Mouse (Mus musculus): ENCODE measurements around the gene Alg3.

Alg3 gene

GRCm38 (mm10) chr16:20604705-20605104 is 6.8 kb downstream of the Alg3 start:
- DNase-seq (ENCODE audit: low spot score): no peak

DNA sequence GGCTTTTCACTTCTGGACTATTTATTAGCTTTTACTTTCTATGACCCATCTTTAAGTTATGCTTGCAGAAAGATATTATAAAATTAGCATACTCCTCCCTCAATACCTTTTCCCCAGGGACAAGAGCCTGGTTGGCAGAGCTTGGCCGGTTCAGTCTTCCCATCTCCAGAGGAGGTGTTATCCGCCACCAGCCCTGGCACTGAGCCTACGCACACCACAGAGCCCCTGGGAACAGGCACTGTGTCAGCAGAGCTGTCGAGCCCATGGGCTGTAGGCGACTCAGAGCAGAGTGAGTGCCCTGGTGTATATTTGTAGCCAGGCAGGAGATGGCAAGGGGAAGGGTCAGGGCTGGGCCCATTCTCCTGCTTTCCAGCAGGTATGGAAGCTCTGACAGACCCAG is 11.0 kb downstream of the Alg3 start:
- DNase-seq (ENCODE audit: low spot score): no peak

DNA sequence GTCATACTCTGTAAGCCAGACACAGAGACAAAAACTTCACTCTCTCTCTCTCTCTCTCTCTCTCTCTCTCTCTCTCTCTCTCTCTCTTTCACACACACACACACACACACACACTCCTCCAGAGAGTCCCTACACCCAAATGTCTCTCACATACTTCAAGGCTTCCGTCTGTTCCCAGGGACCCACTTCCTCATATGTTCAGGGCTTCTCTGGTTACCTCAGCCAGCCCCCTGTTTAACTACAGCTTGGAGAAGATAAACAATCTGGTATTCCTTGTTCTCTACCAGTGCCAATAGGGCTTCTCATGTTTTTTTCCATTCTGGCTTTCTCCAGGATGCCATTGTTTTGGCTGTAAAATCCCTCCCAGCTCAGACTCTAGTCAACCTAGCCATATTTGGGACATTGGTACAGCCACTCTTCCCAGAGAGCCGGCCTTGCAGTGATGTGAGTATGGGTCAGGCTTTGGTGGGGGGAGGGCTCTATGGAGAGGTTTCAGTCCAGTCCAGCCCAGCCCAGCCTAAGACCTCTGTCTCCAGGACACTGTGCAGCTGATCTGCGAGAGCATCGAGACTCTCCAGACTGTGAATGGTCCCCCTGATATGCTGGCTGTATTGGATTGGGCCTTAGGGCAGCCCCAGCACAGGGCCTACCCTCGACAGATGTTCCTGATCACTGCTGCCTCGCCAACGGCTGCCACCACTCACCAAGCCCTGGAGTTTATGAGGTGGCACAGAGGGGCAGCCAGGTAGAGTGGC is 14.7 kb downstream of the Alg3 start:
- no peak for DNase-seq (ENCODE audit: low spot score)

DNA sequence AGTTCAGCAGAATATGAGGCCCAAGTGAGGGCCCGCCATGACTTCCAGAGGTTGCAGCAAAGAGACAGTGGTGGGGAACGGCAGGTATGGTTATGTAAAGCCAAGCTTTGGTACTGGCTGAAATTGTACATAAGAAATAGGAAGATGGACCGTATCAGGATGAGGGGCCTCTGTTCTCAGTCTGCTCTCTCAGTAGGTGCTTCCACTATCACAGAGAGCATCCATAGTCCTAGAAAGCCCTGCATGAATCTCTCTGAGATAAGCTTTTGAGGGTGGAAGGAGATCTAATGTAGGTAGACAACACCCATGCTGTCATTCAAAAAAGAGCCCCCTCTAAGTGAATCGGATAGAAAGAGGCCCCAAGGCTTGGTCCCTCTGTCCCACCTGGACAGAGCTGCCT is 15.8 kb downstream of the Alg3 start:
- DNase-seq (ENCODE audit: low spot score): peak; percentile 17

DNA sequence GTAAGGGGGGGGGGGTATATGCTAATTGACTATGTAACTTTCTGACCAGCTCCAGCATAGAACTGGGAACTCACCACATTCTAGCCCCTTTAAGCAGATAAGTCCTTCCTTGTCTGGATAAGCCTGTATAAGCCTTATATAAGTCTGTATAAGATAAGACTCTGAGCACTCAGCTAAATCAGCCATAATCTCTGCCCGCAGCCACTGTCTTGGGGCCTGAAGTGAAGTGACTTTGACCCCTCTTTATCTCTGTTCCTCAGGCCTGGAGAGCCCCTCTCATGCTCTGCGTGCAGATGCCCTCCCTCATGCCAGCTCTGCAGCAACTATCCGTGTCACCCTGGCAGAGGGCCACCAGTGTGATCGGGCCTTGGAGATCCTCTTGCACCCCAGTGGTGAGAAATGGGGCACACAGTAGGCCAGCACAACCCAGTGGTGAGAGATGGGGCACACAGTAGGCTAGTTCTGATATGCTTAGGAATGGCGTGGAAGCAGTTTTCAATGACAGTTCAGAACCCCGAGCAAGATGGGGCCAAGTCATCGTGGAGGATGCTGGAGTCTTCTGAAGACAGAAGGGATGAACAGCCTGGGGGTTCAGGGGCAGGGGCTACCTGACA is 16.4 kb downstream of the Alg3 start:
- DNase-seq (ENCODE audit: low spot score): peak; percentile 53

DNA sequence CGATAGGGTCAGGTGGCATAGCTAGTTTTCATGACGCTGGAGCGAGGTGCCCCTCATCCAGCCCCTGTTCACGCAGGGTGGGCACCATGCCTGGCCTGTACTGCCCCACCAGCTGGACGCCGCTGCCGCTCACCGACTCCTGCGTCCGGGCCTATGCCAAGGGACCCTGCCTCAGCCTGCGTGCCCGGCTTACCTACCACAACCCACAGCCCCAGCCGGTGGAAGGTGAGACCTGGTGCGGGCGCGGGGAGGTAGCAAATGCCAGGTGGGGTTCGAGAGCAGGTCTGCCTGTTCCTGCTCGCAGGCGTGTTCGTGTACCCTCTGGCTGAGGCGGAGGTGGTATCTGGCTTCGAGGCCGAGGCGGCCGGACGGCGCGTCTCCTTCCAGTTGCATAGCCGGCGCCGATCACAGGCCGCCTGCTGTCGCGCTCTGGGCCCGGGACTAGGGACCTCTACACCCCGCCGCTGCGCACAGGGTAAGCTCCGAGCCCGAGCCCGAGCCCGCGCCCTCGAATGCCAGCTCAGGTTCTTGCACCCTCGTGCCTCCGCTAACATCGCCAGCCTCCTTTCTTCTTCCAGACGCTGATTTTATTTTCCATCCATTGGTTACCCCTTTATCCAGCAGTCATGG is 20.3 kb downstream of the Alg3 start:
- no peak for DNase-seq (ENCODE audit: low spot score)

- DNase-seq (ENCODE audit: low spot score): no peak
Measured at GRCm38 (mm10) chr16:20590680-20591038, 20.9 kb downstream of the Alg3 start.

- no peak for DNase-seq (ENCODE audit: low spot score)
Measured at GRCm38 (mm10) chr16:20589939-20590679, 21.4 kb downstream of the Alg3 start.

DNA sequence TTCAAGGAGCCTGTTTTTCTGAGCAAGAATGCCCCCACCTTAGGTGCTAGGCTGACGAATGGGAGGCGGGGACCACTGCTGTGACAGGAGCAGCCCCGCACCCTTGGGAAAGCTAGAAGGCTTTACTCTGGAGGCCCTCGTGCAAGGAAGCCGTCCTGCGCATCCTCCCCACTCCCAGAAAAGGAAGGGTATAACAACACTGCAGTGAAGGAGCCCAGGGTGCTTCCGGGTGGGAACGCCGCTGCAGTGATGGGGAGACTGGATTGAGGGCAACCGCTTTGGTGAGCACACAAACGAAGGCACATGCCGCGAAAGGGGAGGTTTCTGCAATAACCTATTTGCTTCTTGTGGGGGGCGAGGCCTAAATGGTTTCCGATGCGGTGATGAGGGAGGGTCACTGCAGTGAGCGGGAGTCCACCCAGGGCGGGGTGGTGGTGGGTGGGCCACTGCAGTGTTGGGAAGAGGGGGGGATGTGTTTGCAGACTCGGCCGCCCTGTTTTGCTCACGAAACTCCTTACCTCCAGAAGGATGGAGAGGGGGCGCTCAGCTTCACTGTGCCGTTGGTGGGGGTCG is 22.1 kb downstream of the Alg3 start, which contains the start of gene Vwa5b2:
Gene Vwa5b2 (plus strand): TSS at position 106 of the 573 bp plus-strand sequence.
- DNase-seq (ENCODE audit: low spot score): no peak

DNA sequence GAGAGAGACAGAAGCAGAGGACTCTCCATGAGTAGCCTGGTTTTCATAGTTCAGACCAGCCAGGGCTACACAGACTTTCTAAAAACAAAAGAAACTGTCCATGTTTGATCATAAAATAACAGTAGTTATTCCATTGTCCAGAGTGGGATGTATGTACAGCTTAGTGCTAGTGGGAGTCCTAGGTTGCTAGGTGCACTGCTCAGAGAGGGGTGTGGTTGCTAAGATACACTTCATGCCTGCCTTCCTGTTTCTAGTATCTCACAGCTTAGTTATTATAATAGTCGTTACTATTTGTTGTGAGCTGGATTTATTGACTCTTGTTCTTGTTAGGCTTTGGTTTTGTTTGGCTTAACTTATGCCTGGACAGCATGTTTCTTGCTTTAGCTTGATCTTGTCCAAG is 46.5 kb downstream of the Alg3 start:
- DNase-seq (ENCODE audit: low spot score): no peak

DNA sequence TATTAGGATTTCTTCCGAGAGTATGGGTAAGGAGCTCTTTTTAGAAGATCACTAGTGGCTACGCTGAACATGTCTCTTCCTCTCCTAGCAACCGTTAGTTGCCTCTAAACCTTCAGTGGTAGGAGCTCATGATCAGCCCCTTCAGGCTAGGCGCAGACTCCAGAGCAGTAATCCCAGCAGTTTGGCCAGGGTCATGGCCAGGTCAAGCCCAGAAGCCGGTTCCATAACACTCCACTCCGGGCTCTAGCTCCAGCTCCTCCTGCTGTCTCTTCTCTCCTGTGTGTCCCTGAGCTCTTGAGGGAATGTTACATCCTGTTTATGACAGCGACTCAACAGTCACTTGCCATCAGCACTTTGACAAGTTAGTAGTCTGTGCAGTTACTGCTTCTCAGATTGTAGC is 54.2 kb downstream of the Alg3 start:
- DNase-seq (ENCODE audit: low spot score): no peak

All from c-Kit-positive CD71-positive TER-119-positive erythroid progenitor cells, embryonic 14.5 days (primary cell).